Mouse (Mus musculus) lung, adult 2 months (tissue): Measurements from ENCODE around the gene Zfp428. TPM values are rescaled to one million over a fixed set of nuclear protein-coding genes. Genes with fewer than 3 reads are reported as not detected.

Experiments used
- DNase-seq: peaks from one replicate; pipeline ENCODE4 v3.0.0; 2022
- H3K4me1 ChIP-seq: fragments of 200-500 bp; 2 replicates; pipeline ENCODE4 v1.6.1; 2011; ENCODE audit warnings: low read length; ENCODE audit not compliant: control insufficient read depth, insufficient read depth
- H3K4me3 ChIP-seq: fragments of 200-500 bp; replicated peaks from 2 replicates; pipeline ENCODE3; 2011; ENCODE audit warnings: low read depth, mild to moderate bottlenecking, control low read depth, low read length; ENCODE audit errors: extremely low read depth
- CTCF ChIP-seq: fragments of 200-500 bp; IDR thresholded peaks from 2 replicates; pipeline ENCODE4 v1.5.1; 2011; ENCODE audit warnings: mild to moderate bottlenecking, low read length, control low read depth; ENCODE audit not compliant: insufficient read depth
- POLR2A ChIP-seq: fragments of 200-500 bp; IDR thresholded peaks from 2 replicates; pipeline ENCODE4 v1.6.1; 2011; ENCODE audit warnings: low read depth, mild to moderate bottlenecking, control low read depth, low read length, borderline replicate concordance; ENCODE audit errors: extremely low read depth
- WGBS: fragments of 180-500 bp; shearing (Covaris S2); methylation state at CpG from one replicate; pipeline ENCODE4 v1.1.7; 2018; 5-methylcytosine and 5-hydroxymethylcytosine counted together
- polyA plus RNA-seq: library from polyadenylated mRNA; depleted of rRNA; stranded (reverse); fragments of >200 nt; gene quantifications from 2 replicates; pipeline ENCODE4 v1.2.3, GENCODE M21; 2012; rRNA removed

Gene Zfp428
- polyA plus RNA-seq = 7.1 and 12.1 TPM in 2 replicates

DNA sequence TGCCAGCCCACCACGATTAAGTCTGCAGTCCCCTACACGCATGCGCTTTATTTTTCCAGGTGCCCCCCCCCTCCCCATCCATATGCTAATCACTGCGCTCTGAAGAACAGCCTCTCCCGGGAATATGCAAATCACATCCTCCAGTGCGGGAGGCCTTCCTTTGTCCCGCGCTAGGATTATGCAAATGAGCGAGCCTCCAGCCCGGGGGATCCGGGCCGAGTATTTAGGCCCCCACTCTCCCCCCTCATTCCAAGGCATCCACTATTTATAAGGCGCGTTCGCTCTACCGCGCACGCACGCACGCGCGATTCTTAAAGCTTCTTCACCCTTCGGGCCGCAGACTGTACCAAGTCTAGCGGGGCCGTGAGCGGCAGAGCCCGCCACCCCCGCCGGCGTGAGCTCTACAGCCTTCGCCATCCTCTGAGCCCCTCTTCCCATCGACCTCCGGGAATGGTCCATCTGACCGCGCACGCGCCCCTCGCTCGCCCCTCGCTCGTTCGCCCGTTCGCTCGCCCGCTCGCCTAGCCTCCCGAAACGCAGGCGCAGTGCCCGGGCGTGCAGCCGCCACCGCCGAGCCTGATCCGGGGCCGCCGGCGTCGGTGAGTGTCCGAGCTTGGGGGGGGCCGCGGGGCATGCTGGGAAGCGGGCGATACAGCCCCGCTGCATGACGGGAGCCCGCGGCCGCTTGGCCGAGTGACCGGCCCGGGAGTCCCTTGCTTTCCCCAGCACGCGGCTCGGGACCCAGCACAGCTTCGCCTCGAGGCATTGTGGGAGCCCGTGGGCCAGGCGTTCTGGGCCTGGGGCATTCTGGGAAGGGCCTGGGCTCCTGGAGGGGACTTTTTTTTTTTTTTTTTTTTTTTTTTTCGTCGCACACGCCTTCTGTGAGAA is at the start of gene Zfp428:
Gene Zfp428 (plus strand): TSS at position 169 of the 888 bp plus-strand sequence.
- DNase-seq = peak; percentile 88
- WGBS = under 1% methylated on average over 84 of the region's 84 CpGs
- Histone ChIP-seq H3K4me1 (peaks cover 5% of the 10 kb centered on the region), H3K4me3 (peak within 1 kb of the TSS; percentile 85)
- TF ChIP-seq POLR2A (peak; percentile 61), CTCF (no peak)

DNA sequence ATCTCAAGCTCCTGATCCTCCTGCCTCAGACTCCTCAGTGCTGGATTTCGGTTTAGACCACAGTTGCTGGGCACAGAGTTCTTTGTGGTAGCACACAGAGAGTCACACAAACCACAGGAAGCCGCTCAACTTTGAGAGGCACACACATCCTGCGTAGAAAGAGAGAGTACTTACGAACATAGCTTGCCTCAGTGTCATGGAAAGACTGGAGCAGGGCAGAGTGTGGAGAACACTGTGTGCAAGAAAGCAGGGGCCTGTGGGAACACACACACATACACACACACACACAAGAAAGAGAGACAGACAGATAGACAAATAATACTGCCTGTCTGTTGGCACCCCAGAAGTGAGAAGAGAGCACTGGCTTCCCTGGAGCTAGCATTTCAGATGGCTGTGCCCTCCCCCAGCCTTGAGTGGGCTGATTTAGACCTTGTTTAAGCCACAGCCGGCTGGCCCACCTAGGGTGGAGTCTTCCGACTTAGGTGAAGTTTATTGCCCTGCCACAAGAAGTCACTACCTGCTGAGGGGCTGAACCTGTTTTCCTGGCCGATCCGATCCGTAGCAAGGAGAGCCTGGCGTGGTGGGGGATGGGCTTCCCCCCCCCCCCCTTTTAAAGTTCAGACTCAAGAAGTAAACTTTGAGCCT is 49.0 kb upstream of the Zfp428 start:
- 45% methylated on average over 10 of the region's 10 CpGs for WGBS
- DNase-seq = no peak
- no peak overlapping the region for H3K4me3 ChIP-seq
- TF ChIP-seq CTCF (no peak), POLR2A (no peak)
- H3K4me1 ChIP-seq = peaks cover 25% of the 10 kb centered on the region

DNA sequence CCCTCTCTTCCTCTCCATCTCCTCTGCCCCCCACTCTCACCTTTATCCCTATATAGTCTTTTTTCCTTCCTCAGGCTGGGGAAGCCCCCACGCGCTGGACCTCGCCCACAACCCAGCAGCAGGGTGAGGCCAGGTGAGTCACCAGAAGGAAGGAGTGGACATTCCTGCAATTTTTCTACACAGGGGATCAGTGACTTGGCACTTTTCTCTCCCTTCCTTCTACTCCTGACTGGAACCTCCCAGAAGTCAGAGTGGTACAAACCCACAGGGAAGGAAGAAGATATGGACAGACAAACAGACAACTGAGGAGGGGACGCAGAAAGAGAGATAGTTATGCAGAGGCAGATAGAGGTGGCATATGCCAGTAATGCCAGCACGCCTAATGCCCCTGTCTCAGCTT is 47.4 kb upstream of the Zfp428 start:
- WGBS = 67% methylated on average over 5 of the region's 5 CpGs
- TF ChIP-seq POLR2A (no peak; the same call in 1 of the 2 replicates), CTCF (no peak)
- no peak for DNase-seq
- peaks cover 25% of the 10 kb centered on the region for H3K4me1 ChIP-seq
- H3K4me3 ChIP-seq = peak overlapping the region; percentile 23

DNA sequence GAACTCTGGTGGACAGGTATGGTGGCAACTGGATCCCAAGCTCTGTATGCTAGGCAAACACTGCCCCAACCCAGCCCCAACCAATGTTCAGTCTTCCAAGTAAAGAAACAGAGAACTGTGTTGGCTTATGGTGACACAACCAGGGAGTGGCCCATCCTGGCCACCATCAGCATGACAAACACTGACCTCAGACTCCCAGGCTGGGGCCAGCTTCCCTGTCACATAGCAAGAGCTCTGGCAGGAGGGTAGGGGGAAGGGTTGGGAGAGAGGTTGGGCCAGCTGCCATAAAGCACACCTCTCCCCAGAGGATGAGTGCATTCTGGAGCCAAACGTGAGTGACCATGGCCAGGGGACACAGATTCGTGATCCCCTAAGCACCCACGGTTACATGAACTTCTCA is 47.0 kb upstream of the Zfp428 start:
- Histone ChIP-seq H3K4me3 (no peak overlapping the region), H3K4me1 (peaks cover 25% of the 10 kb centered on the region)
- 31% methylated on average over 3 of the region's 3 CpGs for WGBS
- TF ChIP-seq CTCF (no peak), POLR2A (no peak)
- peak; percentile 62 for DNase-seq

DNA sequence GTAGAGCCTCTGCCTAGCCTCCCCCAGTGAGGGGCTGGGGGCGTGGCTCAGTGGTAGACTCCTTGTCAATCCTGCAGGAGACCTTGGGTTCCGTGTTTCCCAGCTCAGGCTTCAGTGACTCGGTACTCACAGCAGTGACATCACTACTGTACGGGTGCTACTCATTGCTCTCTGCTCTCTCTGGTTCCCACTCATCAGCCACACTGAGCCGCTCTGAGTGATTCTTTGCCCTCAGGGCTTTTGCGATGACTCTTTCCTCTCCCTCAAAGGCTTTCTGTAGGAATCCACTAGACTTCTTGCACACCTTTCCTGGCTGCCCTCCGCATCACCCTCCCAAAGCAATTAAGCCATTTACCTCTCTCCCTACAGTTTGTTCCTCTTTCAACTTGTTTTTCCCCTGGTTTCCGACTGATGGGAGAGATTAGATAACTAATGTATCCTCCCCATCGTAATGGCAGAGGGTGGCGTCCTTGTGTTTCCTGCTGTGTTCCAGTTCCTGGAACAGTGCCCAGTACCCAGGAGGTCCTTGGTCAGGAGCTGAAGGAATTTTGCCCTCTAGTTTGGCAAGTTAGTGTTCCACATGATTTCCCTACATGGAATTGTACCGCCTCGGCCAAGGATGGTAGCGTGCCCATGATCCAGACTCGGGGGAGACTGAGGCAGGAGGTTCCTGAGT is 45.3 kb upstream of the Zfp428 start:
- WGBS = 19% methylated on average over 14 of the region's 14 CpGs
- Histone ChIP-seq H3K4me3 (peak overlapping the region; percentile 7), H3K4me1 (peaks cover 25% of the 10 kb centered on the region)
- DNase-seq = peak; percentile 47
- TF ChIP-seq POLR2A (no peak), CTCF (no peak)

DNA sequence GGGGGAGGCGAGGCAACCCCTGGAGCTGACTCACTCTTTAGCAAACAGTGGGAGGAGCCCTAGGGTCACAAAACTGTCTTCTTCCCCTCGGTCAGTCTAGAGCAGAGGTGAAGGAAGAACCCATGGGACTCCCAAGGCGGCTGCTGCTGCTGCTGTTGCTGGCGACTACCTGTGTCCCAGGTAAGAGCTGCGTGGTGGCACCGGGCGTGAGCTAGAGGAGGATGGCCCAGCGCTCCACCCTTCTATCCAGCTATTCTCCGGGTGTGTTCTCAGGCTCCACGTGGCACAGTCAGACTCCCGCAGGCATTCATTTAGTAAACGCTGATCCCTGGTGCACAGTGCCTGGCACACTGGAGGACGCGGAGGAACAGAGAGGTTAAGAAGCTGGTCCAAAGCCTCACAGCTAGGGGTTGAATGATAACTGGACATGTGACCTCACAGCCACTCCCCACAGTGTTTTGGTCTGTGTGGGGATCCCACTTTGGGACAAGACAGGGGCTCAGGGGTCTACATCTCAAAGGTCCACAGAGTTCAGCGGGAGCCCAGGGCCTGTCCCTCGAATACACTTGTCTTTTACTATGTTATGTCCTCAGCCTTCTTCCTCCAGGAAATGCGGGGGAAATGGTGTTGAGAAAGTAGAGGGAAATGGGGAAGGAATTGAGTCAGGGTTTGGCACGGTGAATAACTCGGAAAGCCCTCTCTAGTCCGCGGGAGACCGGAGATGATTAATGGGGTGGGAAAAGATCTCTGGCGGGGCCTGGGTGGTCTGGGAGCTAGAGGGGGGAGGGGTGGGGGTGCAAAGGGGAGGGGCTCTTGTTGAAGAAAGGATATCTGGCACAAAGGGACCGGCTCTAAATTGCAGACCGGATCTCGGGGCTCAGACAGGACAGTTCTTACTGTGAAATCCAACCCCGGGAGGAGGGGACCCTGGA is 44.2 kb upstream of the Zfp428 start, which contains the start of gene Plaur:
Gene Plaur (plus strand): TSS at position 97 of the 932 bp plus-strand sequence.
- under 1% methylated on average over 27 of the region's 27 CpGs for WGBS
- H3K4me3 ChIP-seq = peak within 1 kb of the TSS; percentile 64
- peaks cover 19% of the 10 kb centered on the region for H3K4me1 ChIP-seq
- no peak for TF ChIP-seq CTCF
- peak; percentile 67 for TF ChIP-seq POLR2A
- peak; percentile 52 for DNase-seq

DNA sequence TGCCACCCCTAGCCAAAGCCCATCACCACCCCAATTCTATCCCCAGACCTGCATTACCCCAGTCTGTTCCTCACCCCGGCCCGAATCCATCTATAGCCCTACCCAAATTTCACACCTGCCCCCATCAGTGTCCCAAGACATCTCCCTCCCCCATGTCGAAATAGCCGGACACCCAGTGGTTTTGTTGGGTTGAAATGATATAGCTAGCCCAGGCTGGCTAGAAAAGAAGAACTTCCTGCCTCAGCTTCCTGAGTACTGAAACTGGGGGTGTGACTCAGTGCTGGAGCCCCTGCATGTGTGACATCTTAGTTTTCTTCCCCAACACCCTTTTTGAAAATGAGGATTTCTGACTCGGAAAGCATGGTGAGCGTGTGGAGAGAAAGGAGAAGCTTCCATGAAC is 40.0 kb upstream of the Zfp428 start:
- no peak for DNase-seq
- Histone ChIP-seq H3K4me1 (peaks cover 3% of the 10 kb centered on the region), H3K4me3 (no peak overlapping the region)
- 84% methylated on average over 6 of the region's 6 CpGs for WGBS
- TF ChIP-seq POLR2A (no peak), CTCF (no peak)

DNA sequence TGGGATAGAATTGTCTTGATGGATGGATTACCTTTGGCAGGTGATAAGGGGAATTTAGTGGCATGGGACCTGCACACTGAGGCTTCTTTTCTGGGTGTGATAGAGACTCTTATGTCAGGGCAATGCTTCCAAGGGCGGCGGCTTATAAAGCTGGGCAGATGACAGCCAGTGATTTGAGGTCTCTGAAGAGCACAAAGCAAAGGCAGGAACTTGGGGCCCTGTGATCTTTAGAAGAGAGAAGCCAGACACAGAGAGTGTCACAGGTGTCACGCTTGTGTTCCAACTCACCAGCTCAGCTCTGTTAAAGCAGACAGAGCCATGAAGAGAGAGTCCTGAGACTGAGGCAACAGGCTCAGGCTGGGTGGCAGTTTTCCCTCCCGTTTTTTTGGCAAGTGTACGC is 38.9 kb upstream of the Zfp428 start:
- H3K4me1 ChIP-seq = no peaks in the 10 kb centered on the region; the same call in 1 of the 2 replicates
- TF ChIP-seq POLR2A = no peak
- no peak for TF ChIP-seq CTCF
- no peak for DNase-seq
- no peak overlapping the region for H3K4me3 ChIP-seq
- 90% methylated on average over 5 of the region's 5 CpGs for WGBS

DNA sequence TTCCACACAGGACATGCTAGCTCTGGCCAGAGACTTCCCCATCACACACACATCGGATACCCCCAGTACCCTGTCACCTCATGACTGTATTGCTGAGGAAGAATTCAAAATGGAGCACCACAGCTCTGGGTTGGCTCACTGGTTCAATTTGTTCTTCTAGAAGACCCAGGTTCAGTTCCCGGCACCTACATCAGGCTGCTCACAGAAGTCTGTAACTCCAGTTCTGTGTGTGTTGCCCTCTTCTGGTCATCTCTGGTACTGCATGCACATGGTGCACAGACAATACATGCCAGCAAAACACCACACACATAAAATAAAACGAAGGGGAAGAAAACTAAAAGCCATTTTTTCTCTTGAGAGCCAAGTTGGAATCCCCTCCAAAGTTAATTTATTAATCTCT is 37.7 kb upstream of the Zfp428 start:
- no peaks in the 10 kb centered on the region; the same call in 1 of the 2 replicates for H3K4me1 ChIP-seq
- no peak for DNase-seq
- 88% methylated on average over 3 of the region's 3 CpGs for whole genome bisulfite sequencing
- TF ChIP-seq POLR2A (no peak), CTCF (0 out of 2 replicates have a peak, but pooled peaks have one; percentile 8)
- H3K4me3 ChIP-seq = no peak overlapping the region
